Mouse (Mus musculus) gonadal fat pad, adult 2 months (tissue): ENCODE results near the gene Olfr329-ps. TPM values are rescaled to one million over a fixed set of nuclear protein-coding genes. Genes with fewer than 3 reads are reported as not detected.
"Not testable (repeated sequence)": the region's sequence is repeated elsewhere in the genome, so short reads cannot be mapped to it uniquely, and the experiment has no call there.

ENCODE experiments used
- DNase-seq: peaks from one replicate; pipeline ENCODE4 v3.0.0-alpha.2; 2012; ENCODE audit warnings: low read depth
- polyA plus RNA-seq: library from polyadenylated mRNA; depleted of rRNA; stranded (reverse); fragments of >200 nt; gene quantifications from 2 replicates; pipeline ENCODE4 v1.2.3, GENCODE M21; 2012; rRNA removed

Gene Olfr329-ps
- not detected in 2 replicates for polyA plus RNA-seq

- no peak for DNase-seq
Observed at GRCm38 (mm10) chr11:58546322-58546721, at the start of gene Olfr329-ps. Olfr329-ps (minus strand) TSS chr11:58546422.

GRCm38 (mm10) chr11:58594814-58595213, 48.6 kb upstream of the Olfr329-ps start, which contains the start of gene Olfr324:
Olfr324 (plus strand) TSS chr11:58595114.
- no peak for DNase-seq

GRCm38 (mm10) chr11:58588620-58589250, 42.5 kb upstream of the Olfr329-ps start:
- no peak for DNase-seq

GRCm38 (mm10) chr11:58587898-58588348, 41.7 kb upstream of the Olfr329-ps start:
- DNase-seq = no peak

GRCm38 (mm10) chr11:58578636-58579035, 32.4 kb upstream of the Olfr329-ps start:
- no peak for DNase-seq

- no peak for DNase-seq
Observed at GRCm38 (mm10) chr11:58577430-58577829, 31.2 kb upstream of the Olfr329-ps start, which contains the start of gene Olfr325. Olfr325 (plus strand) TSS chr11:58577730.

GRCm38 (mm10) chr11:58570405-58570804, 24.2 kb upstream of the Olfr329-ps start, which contains the start of gene Olfr224:
Olfr224 (minus strand) TSS chr11:58570553.
- DNase-seq = no peak

GRCm38 (mm10) chr11:58555536-58555935, 9.3 kb upstream of the Olfr329-ps start, which contains the start of gene Olfr328:
Olfr328 (minus strand) TSS chr11:58555636.
- DNase-seq = no peak

GRCm38 (mm10) chr11:58534736-58535135, 11.5 kb downstream of the Olfr329-ps start, which contains the start of gene Olfr330:
Olfr330 (minus strand) TSS chr11:58534836.
- not testable (repeated sequence) for DNase-seq

- not testable (repeated sequence) for DNase-seq
Observed at GRCm38 (mm10) chr11:58519756-58520155, 26.5 kb downstream of the Olfr329-ps start.

- DNase-seq = not testable (repeated sequence)
Observed at GRCm38 (mm10) chr11:58518916-58519315, 27.3 kb downstream of the Olfr329-ps start.

- not testable (repeated sequence) for DNase-seq
Observed at GRCm38 (mm10) chr11:58509058-58509457, 37.2 kb downstream of the Olfr329-ps start.

- DNase-seq = not testable (repeated sequence)
Observed at GRCm38 (mm10) chr11:58502472-58502871, 43.8 kb downstream of the Olfr329-ps start, which contains the start of gene Olfr331. Olfr331 (minus strand) TSS chr11:58502572.

GRCm38 (mm10) chr11:58499290-58499689, 46.9 kb downstream of the Olfr329-ps start:
- DNase-seq = no peak

GRCm38 (mm10) chr11:58498761-58499160, 47.5 kb downstream of the Olfr329-ps start:
- no peak for DNase-seq

- DNase-seq = no peak
Observed at GRCm38 (mm10) chr11:58492455-58492854, 53.8 kb downstream of the Olfr329-ps start, which contains the start of gene Olfr332. Olfr332 (minus strand) TSS chr11:58492555.

Other genes with a start within 250 kb of the Olfr329-ps start
- 42.3 and 45.8 TPM in 2 replicates for gene Zfp692, start 239.4 kb downstream of the Olfr329-ps start, polyA plus RNA-seq
- 47.1 and 48.3 TPM in 2 replicates for gene Zfp672, start 216.1 kb downstream of the Olfr329-ps start, polyA plus RNA-seq
- 56.5 and 58.4 TPM in 2 replicates for gene Sh3bp5l, start 215.7 kb downstream of the Olfr329-ps start, polyA plus RNA-seq
- 1,979 and 3,212 TPM in 2 replicates for gene Lypd8, start 167.4 kb downstream of the Olfr329-ps start, polyA plus RNA-seq
- gene 1810065E05Rik, start 125.3 kb downstream of the Olfr329-ps start, polyA plus RNA-seq = 0.32 and 0.60 TPM in 2 replicates
- not detected in 2 replicates for gene Gm12253, start 113.9 kb downstream of the Olfr329-ps start, polyA plus RNA-seq
- gene Lypd9, start 93.5 kb downstream of the Olfr329-ps start, polyA plus RNA-seq = 0.26 and 0.39 TPM in 2 replicates
- gene Olfr30, start 84.2 kb downstream of the Olfr329-ps start, polyA plus RNA-seq = 0.14 and 0.30 TPM in 2 replicates
- gene Olfr332, start 53.9 kb downstream of the Olfr329-ps start, polyA plus RNA-seq = 0.08 and 0.13 TPM in 2 replicates
- gene Olfr331, start 43.9 kb downstream of the Olfr329-ps start, polyA plus RNA-seq = not detected in 2 replicates
- gene Olfr330, start 11.6 kb downstream of the Olfr329-ps start, polyA plus RNA-seq = not detected in 2 replicates
- not detected in 2 replicates for gene Olfr328, start 9.2 kb upstream of the Olfr329-ps start, polyA plus RNA-seq
- not detected in 2 replicates for gene Olfr224, start 24.1 kb upstream of the Olfr329-ps start, polyA plus RNA-seq
- gene Olfr325, start 31.3 kb upstream of the Olfr329-ps start, polyA plus RNA-seq = not detected in 2 replicates
- not detected in 2 replicates for gene Olfr324, start 48.7 kb upstream of the Olfr329-ps start, polyA plus RNA-seq
- gene 2210407C18Rik, start 69.7 kb upstream of the Olfr329-ps start, polyA plus RNA-seq = 0.29 TPM in 1 of 2 replicates, not detected in the other
- not detected in 2 replicates for gene Olfr323, start 84.1 kb upstream of the Olfr329-ps start, polyA plus RNA-seq
- gene Trim58, start 94.0 kb upstream of the Olfr329-ps start, polyA plus RNA-seq = not detected in 2 replicates
- gene Olfr322, start 112.4 kb upstream of the Olfr329-ps start, polyA plus RNA-seq = not detected in 2 replicates
- not detected in 2 replicates for gene Olfr320, start 134.7 kb upstream of the Olfr329-ps start, polyA plus RNA-seq
- gene Olfr319, start 152.7 kb upstream of the Olfr329-ps start, polyA plus RNA-seq = 0.06 TPM in 1 of 2 replicates, not detected in the other
- gene Olfr318, start 177.6 kb upstream of the Olfr329-ps start, polyA plus RNA-seq = not detected in 2 replicates
- gene Olfr317, start 192.8 kb upstream of the Olfr329-ps start, polyA plus RNA-seq = not detected in 2 replicates
- gene Olfr316, start 206.3 kb upstream of the Olfr329-ps start, polyA plus RNA-seq = not detected in 2 replicates
- not detected in 2 replicates for gene Olfr315, start 226.8 kb upstream of the Olfr329-ps start, polyA plus RNA-seq
- not detected in 2 replicates for gene Olfr314, start 236.5 kb upstream of the Olfr329-ps start, polyA plus RNA-seq